Mouse (Mus musculus) embryonic facial prominence, embryonic 13.5 days (tissue): Measurements from ENCODE around the gene Akap13. TPM values are rescaled to one million over a fixed set of nuclear protein-coding genes. Genes with fewer than 3 reads are reported as not detected.

ENCODE experiments used
- ATAC-seq: fragments of 200-750 bp; cut with Nextera tagmentation; 2 replicates; pipeline ENCODE4 v1.8.0; 2017; ENCODE audit warnings: low read depth; ENCODE audit not compliant: insufficient number of reproducible peaks, insufficient read depth, low FRiP score, low TSS enrichment
- H3K27ac ChIP-seq: fragments of 300-500 bp; sonication (generic); 2 replicates; pipeline ENCODE4 v1.5.1; 2015; ENCODE audit warnings: moderate library complexity, mild to moderate bottlenecking, inconsistent platforms
- H3K27me3 ChIP-seq: fragments of 300-500 bp; sonication (generic); 2 replicates; pipeline ENCODE4 v1.6.1; 2015; ENCODE audit warnings: mild to moderate bottlenecking, inconsistent platforms
- H3K36me3 ChIP-seq: fragments of 300-500 bp; sonication (generic); 2 replicates; pipeline ENCODE4 v1.6.1; 2015; ENCODE audit warnings: mild to moderate bottlenecking, inconsistent platforms
- H3K4me1 ChIP-seq: fragments of 300-500 bp; sonication (generic); 2 replicates; pipeline ENCODE4 v1.6.1; 2015; ENCODE audit warnings: inconsistent platforms
- H3K4me2 ChIP-seq: fragments of 300-500 bp; sonication (generic); 2 replicates; pipeline ENCODE4 v1.6.1; 2015; ENCODE audit warnings: moderate library complexity, mild to moderate bottlenecking, inconsistent platforms
- H3K4me3 ChIP-seq: fragments of 300-500 bp; sonication (generic); 2 replicates; pipeline ENCODE4 v1.5.1; 2015; ENCODE audit warnings: mild to moderate bottlenecking, inconsistent platforms
- H3K9ac ChIP-seq: fragments of 300-500 bp; sonication (generic); 2 replicates; pipeline ENCODE4 v1.6.1; 2015; ENCODE audit warnings: mild to moderate bottlenecking, inconsistent platforms
- H3K9me3 ChIP-seq: fragments of 300-500 bp; sonication (generic); 2 replicates; pipeline ENCODE4 v1.6.1; 2016; ENCODE audit warnings: inconsistent platforms
- WGBS: fragments of 180-500 bp; shearing (Covaris S2); methylation state at CpG from one replicate; pipeline ENCODE4 v1.1.7; 2015; ENCODE audit warnings: mixed read lengths; 5-methylcytosine and 5-hydroxymethylcytosine counted together
- polyA plus RNA-seq: library from polyadenylated mRNA; unstranded; fragments of >200 nt; fragmentation: Nextera tagmentation; extraction: Ambion mirVana; gene quantifications from 2 replicates; pipeline ENCODE4 v1.2.1, GENCODE M21; 2015

Gene Akap13
- 49.8 and 53.4 TPM in 2 replicates for polyA plus RNA-seq

DNA sequence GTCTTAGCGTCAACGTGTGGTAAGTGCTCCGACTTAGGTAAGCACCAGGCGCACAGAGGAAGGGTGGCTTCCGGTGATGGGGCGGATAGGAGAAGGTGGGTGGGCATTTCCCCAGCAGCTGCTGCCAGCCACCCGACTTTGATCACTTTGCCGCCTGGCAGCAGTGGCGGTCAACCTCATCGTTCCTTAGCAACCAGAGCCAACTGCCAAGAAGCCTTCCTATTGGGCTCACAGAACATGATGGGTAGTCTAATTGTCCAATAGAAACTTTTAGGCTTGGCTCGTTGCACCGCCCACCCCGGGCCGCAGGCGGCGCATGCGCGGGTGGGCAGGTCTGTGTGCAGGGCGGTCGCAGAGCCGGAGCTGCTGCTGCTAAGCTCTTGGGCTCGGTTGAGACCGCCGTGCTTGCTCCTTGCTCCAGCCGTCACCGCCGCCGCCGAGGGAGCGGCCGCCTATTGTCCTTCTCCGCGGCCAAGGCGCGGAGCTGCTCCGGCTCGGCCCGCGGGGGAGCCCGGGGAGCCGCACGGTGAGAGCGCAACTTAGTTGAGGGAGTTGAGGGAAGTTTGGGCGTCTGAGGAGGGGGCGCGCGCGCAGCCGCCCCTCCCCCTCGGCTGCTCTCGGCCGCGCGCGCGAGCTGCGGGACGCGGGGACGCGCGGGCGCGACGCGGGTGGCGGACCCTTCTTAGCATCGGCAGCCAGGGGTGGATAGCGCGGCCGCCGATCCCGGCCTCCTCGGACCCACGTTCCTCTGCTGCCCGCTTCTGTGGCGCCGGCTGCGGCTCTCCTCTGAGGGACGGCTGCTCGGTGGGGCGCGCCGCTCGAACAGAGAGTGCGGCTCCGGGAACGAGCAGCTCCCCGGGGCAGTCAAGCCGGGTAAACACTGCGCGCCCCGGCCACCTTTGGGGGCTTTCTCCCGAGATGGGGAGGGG lies at the start of gene Akap13:
TSS of gene Akap13 (plus strand) at position 312 of the 929 bp plus-strand sequence.
- H3K4me1 ChIP-seq = peaks cover 15% of the 10 kb centered on the region
- H3K4me2 ChIP-seq = peak within 1 kb of the TSS; percentile 68
- H3K27me3 ChIP-seq = no peaks in the 10 kb centered on the region
- ATAC-seq = peak; percentile 100
- H3K36me3 ChIP-seq = no peaks in the 10 kb centered on the region
- peak within 1 kb of the TSS; percentile 98 for H3K27ac ChIP-seq
- WGBS = under 1% methylated on average over 76 of the region's 94 CpGs
- H3K4me3 ChIP-seq = peak within 1 kb of the TSS; percentile 88
- peak within 1 kb of the TSS; percentile 88 for H3K9ac ChIP-seq
- no peaks in the 10 kb centered on the region for H3K9me3 ChIP-seq

GRCm38 (mm10) chr7:75410641-75411040 lies 44.7 kb upstream of the Akap13 start:
- Histone ChIP-seq H3K9me3 (no peaks in the 10 kb centered on the region), H3K4me3 (no peak overlapping the region), H3K27ac (no peak overlapping the region), H3K4me2 (no peak overlapping the region), H3K36me3 (no peaks in the 10 kb centered on the region), H3K27me3 (no peaks in the 10 kb centered on the region), H3K9ac (no peak overlapping the region), H3K4me1 (no peaks in the 10 kb centered on the region)
- ATAC-seq = no peak
- WGBS = 82% methylated on average over 3 of the region's 3 CpGs

- no peaks in the 10 kb centered on the region for H3K27me3 ChIP-seq
- no peak overlapping the region for H3K4me2 ChIP-seq
- ATAC-seq = no peak
- H3K4me1 ChIP-seq = no peaks in the 10 kb centered on the region
- H3K36me3 ChIP-seq = no peaks in the 10 kb centered on the region
- H3K9me3 ChIP-seq = no peaks in the 10 kb centered on the region
- no peak overlapping the region for H3K9ac ChIP-seq
- 74% methylated on average over 6 of the region's 6 CpGs for WGBS
- H3K27ac ChIP-seq = no peak overlapping the region
- no peak overlapping the region for H3K4me3 ChIP-seq
Measured at GRCm38 (mm10) chr7:75411226-75411625, 44.1 kb upstream of the Akap13 start.

GRCm38 (mm10) chr7:75412011-75412510 lies 43.3 kb upstream of the Akap13 start:
- Histone ChIP-seq H3K4me3 (no peak overlapping the region), H3K9me3 (no peaks in the 10 kb centered on the region), H3K4me2 (no peak overlapping the region), H3K27me3 (no peaks in the 10 kb centered on the region), H3K27ac (no peak overlapping the region), H3K9ac (no peak overlapping the region), H3K4me1 (0 out of 2 replicates have a peak, but pooled peaks cover 3% of the 10 kb centered on the region), H3K36me3 (no peaks in the 10 kb centered on the region)
- ATAC-seq = no peak
- WGBS = 77% methylated on average over 10 of the region's 10 CpGs

- Histone ChIP-seq H3K27ac (no peak overlapping the region), H3K4me1 (0 out of 2 replicates have a peak, but pooled peaks cover 3% of the 10 kb centered on the region), H3K4me2 (no peak overlapping the region), H3K9ac (no peak overlapping the region), H3K27me3 (no peaks in the 10 kb centered on the region), H3K4me3 (no peak overlapping the region), H3K36me3 (no peaks in the 10 kb centered on the region), H3K9me3 (no peaks in the 10 kb centered on the region)
- WGBS = 74% methylated on average over 2 of the region's 2 CpGs
- no peak for ATAC-seq
Measured at GRCm38 (mm10) chr7:75412568-75412967, 42.8 kb upstream of the Akap13 start.

DNA sequence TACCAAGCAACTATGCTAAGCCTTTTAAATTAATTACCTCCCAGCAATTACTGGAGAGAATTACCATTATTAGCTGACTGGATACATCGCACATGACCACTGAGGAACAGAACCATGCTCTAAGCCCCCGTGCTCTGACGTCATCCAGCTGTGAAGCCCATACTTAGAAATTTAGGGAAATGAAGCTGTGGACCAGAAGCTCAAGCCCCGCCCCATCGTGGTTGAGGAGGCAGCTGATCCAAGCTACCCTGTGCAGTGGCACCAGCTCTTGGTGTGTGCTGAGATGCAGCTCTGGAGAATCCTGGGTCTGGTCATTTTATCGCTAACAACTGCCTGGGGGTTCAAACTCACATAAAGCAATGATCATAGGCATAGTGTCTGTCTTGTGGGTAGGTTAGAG lies 41.4 kb upstream of the Akap13 start:
- Histone ChIP-seq H3K27ac (no peak overlapping the region), H3K36me3 (no peaks in the 10 kb centered on the region), H3K4me3 (no peak overlapping the region), H3K9ac (no peak overlapping the region), H3K4me1 (0 out of 2 replicates have a peak, but pooled peaks cover 3% of the 10 kb centered on the region), H3K27me3 (no peaks in the 10 kb centered on the region), H3K4me2 (no peak overlapping the region), H3K9me3 (no peaks in the 10 kb centered on the region)
- no peak for ATAC-seq
- WGBS = 33% methylated on average over 6 of the region's 6 CpGs

- no peak for ATAC-seq
- no peaks in the 10 kb centered on the region for H3K27me3 ChIP-seq
- no peaks in the 10 kb centered on the region for H3K9me3 ChIP-seq
- WGBS = 44% methylated on average over 3 of the region's 3 CpGs
- H3K4me1 ChIP-seq = 0 out of 2 replicates have a peak, but pooled peaks cover 3% of the 10 kb centered on the region
- H3K4me3 ChIP-seq = no peak overlapping the region
- no peaks in the 10 kb centered on the region for H3K36me3 ChIP-seq
- no peak overlapping the region for H3K9ac ChIP-seq
- H3K4me2 ChIP-seq = no peak overlapping the region
- no peak overlapping the region for H3K27ac ChIP-seq
Measured at GRCm38 (mm10) chr7:75414316-75414715, 41.0 kb upstream of the Akap13 start.

GRCm38 (mm10) chr7:75415166-75415881 lies 40.0 kb upstream of the Akap13 start:
- Histone ChIP-seq H3K27me3 (no peaks in the 10 kb centered on the region), H3K4me3 (no peak overlapping the region), H3K27ac (no peak overlapping the region), H3K4me2 (no peak overlapping the region), H3K9ac (no peak overlapping the region), H3K36me3 (no peaks in the 10 kb centered on the region), H3K4me1 (0 out of 2 replicates have a peak, but pooled peaks cover 3% of the 10 kb centered on the region), H3K9me3 (no peaks in the 10 kb centered on the region)
- no peak for ATAC-seq
- WGBS = 47% methylated on average over 4 of the region's 4 CpGs

- H3K4me3 ChIP-seq = no peak overlapping the region
- 67% methylated on average over 7 of the region's 7 CpGs for WGBS
- no peaks in the 10 kb centered on the region for H3K27me3 ChIP-seq
- H3K4me1 ChIP-seq = 0 out of 2 replicates have a peak, but pooled peaks cover 3% of the 10 kb centered on the region
- no peak overlapping the region for H3K9ac ChIP-seq
- no peak for ATAC-seq
- no peak overlapping the region for H3K27ac ChIP-seq
- H3K9me3 ChIP-seq = no peaks in the 10 kb centered on the region
- H3K36me3 ChIP-seq = no peaks in the 10 kb centered on the region
- H3K4me2 ChIP-seq = no peak overlapping the region
Measured at GRCm38 (mm10) chr7:75415882-75416585, 39.3 kb upstream of the Akap13 start.

DNA sequence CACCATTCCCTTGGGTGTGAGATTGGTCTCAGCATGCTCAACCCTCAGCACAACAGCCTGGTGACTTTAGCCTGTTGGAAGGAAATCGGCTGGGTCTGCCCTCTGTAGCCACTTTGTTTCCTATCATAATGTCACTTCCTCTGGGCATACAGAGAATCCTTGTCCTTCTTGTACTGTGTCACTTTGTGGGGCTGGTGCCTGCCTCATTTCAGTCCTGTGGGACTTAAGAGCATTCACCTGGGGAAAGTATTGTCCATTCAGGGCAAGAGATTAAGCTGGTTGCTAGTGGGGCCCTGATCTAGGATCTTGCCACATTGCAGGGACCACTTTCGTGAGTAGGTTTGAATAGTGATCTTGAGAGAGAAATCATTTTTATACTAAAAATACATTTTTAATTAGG lies 34.4 kb upstream of the Akap13 start:
- Histone ChIP-seq H3K9ac (no peak overlapping the region), H3K27me3 (no peaks in the 10 kb centered on the region), H3K27ac (no peak overlapping the region), H3K4me1 (peaks cover 12% of the 10 kb centered on the region; the same call in 1 of the 2 replicates), H3K4me2 (no peak overlapping the region), H3K4me3 (no peak overlapping the region), H3K9me3 (no peaks in the 10 kb centered on the region; the same call in 1 of the 2 replicates), H3K36me3 (no peaks in the 10 kb centered on the region)
- 62% methylated on average over 2 of the region's 2 CpGs for WGBS
- no peak for ATAC-seq

DNA sequence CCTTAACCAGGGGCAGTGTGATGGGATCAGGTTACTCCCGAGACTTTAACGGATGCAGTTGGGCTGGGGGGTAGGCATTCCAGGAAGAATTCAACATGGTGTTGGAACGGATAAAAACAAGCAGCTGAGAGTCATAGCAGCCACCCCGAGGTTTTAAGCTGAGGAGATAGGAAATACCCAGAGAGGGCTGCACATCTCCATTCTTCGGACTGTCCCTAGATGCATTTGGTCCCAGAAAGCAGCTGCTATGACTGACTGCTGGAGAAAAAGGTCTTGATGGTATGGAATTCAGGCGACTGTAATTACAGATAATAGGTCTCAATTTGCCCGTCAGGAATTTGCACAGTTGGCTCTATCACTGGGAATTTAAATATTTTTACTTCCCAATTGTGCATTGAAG lies 31.2 kb upstream of the Akap13 start:
- H3K9me3 ChIP-seq = no peaks in the 10 kb centered on the region; the same call in 1 of the 2 replicates
- H3K4me2 ChIP-seq = no peak overlapping the region
- 18% methylated on average over 7 of the region's 7 CpGs for WGBS
- H3K4me1 ChIP-seq = peaks cover 9% of the 10 kb centered on the region; the same call in 1 of the 2 replicates
- H3K36me3 ChIP-seq = no peaks in the 10 kb centered on the region
- no peak for ATAC-seq
- no peak overlapping the region; the same call in 1 of the 2 replicates for H3K27ac ChIP-seq
- no peak overlapping the region for H3K9ac ChIP-seq
- no peak overlapping the region for H3K4me3 ChIP-seq
- H3K27me3 ChIP-seq = no peaks in the 10 kb centered on the region
